Mouse (Mus musculus) spleen, adult 2 months (tissue): ENCODE data around the gene Donson.

ENCODE experiments used
- CTCF ChIP-seq: fragments of 200-500 bp; IDR thresholded peaks from 2 replicates; pipeline ENCODE4 v1.5.1; 2011; ENCODE audit warnings: mild to moderate bottlenecking, inconsistent platforms; ENCODE audit not compliant: insufficient read depth, insufficient read length, insufficient replicate concordance; ENCODE audit errors: extremely low read depth
- POLR2A ChIP-seq: fragments of 200-500 bp; IDR thresholded peaks from 2 replicates; pipeline ENCODE4 v1.6.1; 2011; ENCODE audit warnings: low read depth, low read length, inconsistent platforms

GRCm38 (mm10) chr16:91688619-91689334, at the start of gene Donson:
- TF ChIP-seq POLR2A (peak; percentile 62), CTCF (no peak)
